Mouse (Mus musculus) ES-Bruce4 (cell line): ENCODE measurements around the gene Fgr. TPM values are rescaled to one million over a fixed set of nuclear protein-coding genes. Genes with fewer than 3 reads are reported as not detected.

Source experiments
- H3K27ac ChIP-seq: 2 replicates; pipeline ENCODE4 v1.5.1; 2012; ENCODE audit warnings: low read length, inconsistent platforms; ENCODE audit not compliant: insufficient read depth
- H3K27me3 ChIP-seq: 2 replicates; pipeline ENCODE4 v1.6.1; 2012; ENCODE audit warnings: mild to moderate bottlenecking, low read length, inconsistent platforms; ENCODE audit not compliant: control insufficient read depth, poor library complexity, insufficient read depth, severe bottlenecking
- H3K36me3 ChIP-seq: 2 replicates; pipeline ENCODE4 v1.6.1; 2012; ENCODE audit warnings: inconsistent platforms, mild to moderate bottlenecking, low read length, moderate library complexity; ENCODE audit not compliant: control insufficient read depth, poor library complexity, insufficient read depth, severe bottlenecking
- H3K4me1 ChIP-seq: one replicate; pipeline ENCODE4 v1.8.1; 2011; ENCODE audit warnings: low read length; ENCODE audit not compliant: control insufficient read depth, insufficient read depth
- H3K4me3 ChIP-seq: 2 replicates; pipeline ENCODE4 v1.5.1; 2011; ENCODE audit warnings: low read depth, mild to moderate bottlenecking, low read length
- H3K9ac ChIP-seq: 2 replicates; pipeline ENCODE4 v1.6.1; 2012; ENCODE audit warnings: low read depth, mild to moderate bottlenecking, inconsistent platforms; ENCODE audit not compliant: poor library complexity, severe bottlenecking
- H3K9me3 ChIP-seq: replicated peaks from 2 replicates; pipeline ENCODE4 v1.6.1; 2012; ENCODE audit warnings: mild to moderate bottlenecking, low read length, inconsistent platforms; ENCODE audit not compliant: control insufficient read depth, poor library complexity, insufficient read depth, severe bottlenecking
- CTCF ChIP-seq: IDR thresholded peaks from one replicate; pipeline ENCODE4 v1.8.1; 2011; ENCODE audit warnings: low read depth, low read length
- EP300 ChIP-seq: IDR thresholded peaks from 2 replicates; pipeline ENCODE4 v1.6.1; 2011; ENCODE audit warnings: low read depth, low read length; ENCODE audit not compliant: insufficient read depth
- POLR2A ChIP-seq: IDR thresholded peaks from one replicate; pipeline ENCODE4 v1.8.1; 2011; ENCODE audit warnings: low read length; ENCODE audit not compliant: insufficient read depth
- polyA plus RNA-seq: library from polyadenylated mRNA; stranded (reverse); fragments of >200 nt; gene quantifications from 2 replicates; pipeline ENCODE4 v1.2.4, GENCODE M21; 2011; ENCODE audit warnings: low read depth; ENCODE audit not compliant: missing spikeins, insufficient read depth, insufficient read length

The Fgr gene
- polyA plus RNA-seq, 1 experiment = 0.70 TPM

- Histone ChIP-seq H3K27ac (peak overlapping the region; percentile 12; the same call in 1 of the 2 replicates), H3K9ac (peak overlapping the region; percentile 32), H3K4me3 (no peak overlapping the region), H3K9me3 (no peaks in the 10 kb centered on the region), H3K36me3 (no peaks in the 10 kb centered on the region), H3K27me3 (no peaks in the 10 kb centered on the region), H3K4me1 (peaks cover 4% of the 10 kb centered on the region)
- TF ChIP-seq CTCF = peak; percentile 94
- 0 out of 2 replicates have a peak, but pooled peaks have one; percentile 18 for TF ChIP-seq EP300
- TF ChIP-seq POLR2A = no peak
These were observed 28.4 kb upstream of the Fgr start for GRCm38 (mm10) chr4:132945261-132946046.

GRCm38 (mm10) chr4:132946047-132947001 is 27.6 kb upstream of the Fgr start:
- TF ChIP-seq EP300 (peak; percentile 36; the same call in 1 of the 2 replicates), CTCF (no peak)
- Histone ChIP-seq H3K9me3 (no peaks in the 10 kb centered on the region), H3K4me3 (0 out of 2 replicates have a peak overlapping the region, but pooled peaks have one; percentile 2), H3K4me1 (peaks cover 4% of the 10 kb centered on the region), H3K27me3 (no peaks in the 10 kb centered on the region), H3K36me3 (no peaks in the 10 kb centered on the region), H3K27ac (0 out of 2 replicates have a peak overlapping the region, but pooled peaks have one; percentile 1), H3K9ac (peak overlapping the region; percentile 32)

GRCm38 (mm10) chr4:132949882-132950532 is 23.9 kb upstream of the Fgr start:
- peaks cover 4% of the 10 kb centered on the region for H3K4me1 ChIP-seq
- TF ChIP-seq POLR2A (no peak), EP300 (no peak), CTCF (no peak)
- H3K4me3 ChIP-seq = peak overlapping the region; percentile 23
- H3K36me3 ChIP-seq = no peaks in the 10 kb centered on the region
- H3K27me3 ChIP-seq = no peaks in the 10 kb centered on the region
- H3K27ac ChIP-seq = no peak overlapping the region
- no peaks in the 10 kb centered on the region for H3K9me3 ChIP-seq
- H3K9ac ChIP-seq = no peak overlapping the region

- H3K36me3 ChIP-seq = no peaks in the 10 kb centered on the region
- no peaks in the 10 kb centered on the region for H3K9me3 ChIP-seq
- H3K27me3 ChIP-seq = no peaks in the 10 kb centered on the region
- TF ChIP-seq CTCF (no peak), EP300 (no peak), POLR2A (no peak)
- no peak overlapping the region for H3K27ac ChIP-seq
- H3K4me1 ChIP-seq = peaks cover 13% of the 10 kb centered on the region
- no peak overlapping the region for H3K4me3 ChIP-seq
- no peak overlapping the region for H3K9ac ChIP-seq
These were observed 22.9 kb upstream of the Fgr start for GRCm38 (mm10) chr4:132950999-132951398.

GRCm38 (mm10) chr4:132954530-132955394 is 19.1 kb upstream of the Fgr start:
- H3K9me3 ChIP-seq = no peaks in the 10 kb centered on the region
- no peak for TF ChIP-seq CTCF
- no peak for TF ChIP-seq POLR2A
- TF ChIP-seq EP300 = no peak
- no peak overlapping the region for H3K4me3 ChIP-seq
- H3K27ac ChIP-seq = no peak overlapping the region
- no peaks in the 10 kb centered on the region for H3K27me3 ChIP-seq
- no peaks in the 10 kb centered on the region for H3K36me3 ChIP-seq
- no peak overlapping the region for H3K9ac ChIP-seq
- peaks cover 10% of the 10 kb centered on the region for H3K4me1 ChIP-seq
